Mouse (Mus musculus): ENCODE measurements around the gene Gnaq.

- no peak for TF ChIP-seq POLR2A (IDR thresholded peaks at IDR 0.05; ENCODE audit: borderline replicate concordance, low read depth, low read length)
- TF ChIP-seq CTCF (IDR thresholded peaks at IDR 0.05; ENCODE audit: low read depth, low read length), result no peak
Measured at GRCm38 (mm10) chr19:16411302-16411701, 278.7 kb downstream of the Gnaq start.

Measured in bone marrow macrophage, adult 2 months (primary cell).